Mouse (Mus musculus): ENCODE measurements at regions not wholly inside any gene's neighbourhood (a gene's known extent, or its start where the extent isn't known, plus 50 kb on each side); places are given as distances from the start of the nearest gene placed in this dataset.

DNA sequence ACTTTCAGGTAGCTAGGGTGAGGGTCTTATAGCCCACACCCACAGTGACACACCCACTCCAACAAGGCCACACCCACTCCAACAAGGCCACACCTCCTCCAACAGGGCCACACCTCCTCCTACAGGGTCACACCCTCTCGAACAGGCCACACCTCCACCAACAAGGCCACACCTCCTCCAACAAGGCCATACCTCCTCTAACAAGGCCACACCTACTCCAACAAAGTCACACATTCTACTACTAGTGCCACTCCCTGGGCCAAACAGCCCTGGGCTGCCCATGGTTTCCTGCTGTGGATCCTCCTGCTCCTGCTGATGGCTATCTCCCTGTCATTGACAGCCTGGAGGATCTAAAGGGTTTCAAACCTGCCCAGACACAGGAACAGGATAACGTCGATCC, 124.9 kb downstream of the Mn1 start:
- DNase-seq (ENCODE audit: low spot score in 2 of 2) = no peak
- intact Hi-C loops (cut with DNase I) = no loop called here

DNA sequence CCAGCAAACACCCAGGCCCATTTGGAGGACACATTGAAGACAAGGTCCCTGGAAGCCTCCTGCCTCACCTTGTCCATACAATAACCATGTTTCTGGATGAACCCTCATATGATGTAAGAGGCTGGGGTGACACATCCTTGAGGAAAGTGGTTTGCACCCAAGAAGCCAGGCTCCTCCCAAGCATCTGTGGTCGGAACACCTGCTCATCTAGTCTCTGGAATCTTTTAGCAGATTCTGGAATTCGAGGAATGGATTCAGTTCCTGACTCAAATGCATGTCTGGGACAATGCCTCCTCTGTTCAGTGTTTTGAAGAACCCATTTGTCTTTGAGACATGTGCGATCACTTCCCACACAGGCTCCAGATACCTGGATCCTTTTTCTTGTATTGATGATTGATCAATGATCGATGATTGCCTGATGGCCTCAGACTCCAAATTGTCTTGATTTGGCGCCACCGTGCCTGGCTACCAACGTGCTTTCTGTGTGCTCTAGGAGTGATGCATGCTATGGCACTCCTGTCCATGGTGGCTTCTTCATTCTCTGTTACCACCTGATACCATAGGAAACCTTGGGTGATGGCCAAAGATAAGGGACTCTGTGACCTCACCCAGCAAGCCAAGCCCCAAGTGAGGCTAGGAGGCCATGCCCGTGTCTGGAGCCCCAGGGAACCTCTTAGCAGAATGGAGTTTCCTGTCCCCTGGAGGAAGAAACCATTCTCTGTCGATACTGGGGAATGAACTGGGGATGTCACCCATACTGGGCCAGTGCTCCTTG, 126.7 kb downstream of the Mn1 start:
- DNase-seq (ENCODE audit: low spot score in 2 of 2) = no peak
- intact Hi-C loops (cut with DNase I) = no loop called here

DNA sequence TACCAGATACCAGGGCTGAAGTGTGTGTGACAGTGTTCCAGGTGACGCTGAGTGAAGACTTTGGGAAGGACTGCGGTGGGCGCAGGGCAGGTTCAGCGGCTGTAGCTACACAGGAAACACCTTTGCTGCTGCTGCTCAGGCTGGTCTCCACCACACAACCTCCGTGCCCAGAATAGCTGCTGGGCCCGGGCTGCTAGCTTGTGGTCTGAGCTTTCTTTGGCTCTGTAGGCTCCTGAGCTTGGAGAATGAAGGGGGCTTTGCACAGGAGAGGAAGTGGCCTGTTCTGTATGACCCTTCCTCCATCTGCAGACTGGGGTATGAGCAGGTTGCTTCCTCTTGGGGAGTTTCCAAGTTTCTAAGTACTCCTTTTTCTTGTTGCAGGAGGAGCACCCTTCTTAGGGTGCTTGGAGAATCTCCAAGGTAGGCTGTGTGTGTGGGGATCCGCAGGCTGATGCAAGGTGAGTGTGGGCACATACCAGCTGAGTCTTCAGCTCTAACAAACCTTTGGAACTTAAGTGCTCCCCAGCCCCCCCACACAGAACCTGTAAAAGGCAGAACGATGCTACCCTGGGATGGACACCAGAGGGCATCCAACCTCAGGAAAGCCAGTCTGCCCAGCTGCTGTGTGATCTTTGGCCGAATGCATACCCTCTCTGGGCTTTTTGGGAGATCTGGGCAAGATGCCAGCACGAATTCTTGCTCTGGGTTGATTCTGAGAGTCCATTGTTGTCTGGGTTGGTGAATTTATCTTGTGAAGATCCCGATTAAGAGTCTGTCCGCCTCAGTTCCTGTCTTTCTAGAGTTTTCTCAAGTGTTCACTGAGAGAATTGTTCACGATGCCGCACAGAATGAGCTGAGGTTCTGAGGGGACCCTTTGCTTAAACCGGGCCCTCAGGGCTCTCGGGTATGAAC, 136.6 kb downstream of the Mn1 start:
- DNase-seq (ENCODE audit: low spot score in 2 of 2) = no peak
- intact Hi-C loops (cut with DNase I) = no loop called here

GRCm38 (mm10) chr5:111554551-111555311, 137.6 kb downstream of the Mn1 start:
- DNase-seq (ENCODE audit: low spot score in 2 of 2) = no peak
- intact Hi-C loops (cut with DNase I) = no loop called here

DNA sequence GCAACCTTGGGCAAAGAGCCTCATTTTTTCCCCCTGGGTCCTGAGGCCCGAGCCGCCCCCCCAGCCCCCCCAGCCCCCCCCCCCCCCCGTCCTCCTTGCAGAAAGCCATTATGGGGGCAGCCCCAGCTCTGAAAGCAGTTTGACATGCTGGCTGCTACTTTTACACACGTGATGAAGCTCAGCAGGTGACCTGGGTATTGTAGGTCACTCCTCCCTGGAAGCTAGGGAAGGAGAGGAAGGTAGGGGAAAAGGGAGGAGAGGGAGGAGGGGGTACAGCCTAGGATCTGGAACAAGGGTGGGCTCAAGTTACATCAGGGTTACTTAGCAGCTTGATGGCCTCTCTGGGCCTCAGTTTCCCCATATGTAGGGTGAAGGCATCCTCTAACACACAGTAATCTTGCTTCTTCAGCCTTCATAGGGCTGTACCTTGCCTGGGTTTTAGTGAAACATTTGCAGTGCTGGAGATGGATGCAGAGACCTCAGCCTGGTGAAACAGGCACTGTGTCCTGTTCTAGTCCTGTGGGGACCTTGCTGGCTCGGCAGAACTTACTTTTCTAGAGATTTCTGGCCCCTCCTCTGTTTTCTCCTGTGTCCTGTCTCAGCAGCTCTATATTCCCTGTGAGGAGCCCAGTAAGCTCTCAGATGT, 138.3 kb downstream of the Mn1 start:
- DNase-seq (ENCODE audit: low spot score in 2 of 2) = no peak
- intact Hi-C loops (cut with DNase I) = no loop called here

DNA sequence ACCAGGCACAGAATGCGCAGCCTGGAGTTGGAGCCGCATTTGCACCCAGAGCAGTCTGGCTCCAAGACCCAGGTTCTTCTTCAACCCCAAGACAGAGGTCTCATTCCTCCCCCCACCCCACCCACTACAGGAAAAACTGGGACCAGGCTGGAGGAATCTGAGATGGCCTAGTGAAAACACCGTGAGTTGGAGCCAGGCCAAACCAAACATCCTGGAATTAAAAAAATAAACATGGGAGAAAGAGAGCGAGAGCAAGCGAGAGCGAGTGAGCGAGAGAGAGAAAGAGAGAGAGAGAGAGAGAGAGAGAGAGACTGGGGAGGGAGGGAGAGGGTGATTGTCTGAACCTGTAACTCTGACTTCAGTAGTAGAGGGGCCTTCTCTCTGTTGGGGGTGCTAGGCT, 138.8 kb downstream of the Mn1 start:
- intact Hi-C loops (cut with DNase I) = no loop called here
- DNase-seq (ENCODE audit: low spot score in 2 of 2) = no peak

DNA sequence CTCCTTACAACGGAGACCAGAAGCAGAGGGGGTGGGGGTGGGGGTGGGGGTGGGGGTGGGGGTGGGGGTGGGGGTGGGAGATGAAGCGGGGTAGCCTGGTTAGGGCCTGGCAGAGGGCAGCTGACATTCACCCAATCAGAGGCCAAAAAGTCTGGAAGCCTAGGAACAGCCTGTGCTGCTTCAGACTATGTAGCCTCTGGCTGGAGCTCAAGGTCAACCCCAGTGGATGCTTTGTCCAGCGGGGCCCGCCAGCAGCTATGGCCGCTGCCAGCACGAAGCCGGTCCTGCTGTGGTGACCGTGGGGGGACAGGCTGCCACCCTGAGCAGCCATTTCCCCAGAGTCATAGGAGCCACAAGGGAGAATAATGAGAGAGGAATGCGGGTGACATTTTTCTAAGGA, 143.3 kb downstream of the Mn1 start:
- intact Hi-C loops (cut with DNase I) = no loop called here
- no peak for DNase-seq (ENCODE audit: low spot score in 2 of 2)

DNA sequence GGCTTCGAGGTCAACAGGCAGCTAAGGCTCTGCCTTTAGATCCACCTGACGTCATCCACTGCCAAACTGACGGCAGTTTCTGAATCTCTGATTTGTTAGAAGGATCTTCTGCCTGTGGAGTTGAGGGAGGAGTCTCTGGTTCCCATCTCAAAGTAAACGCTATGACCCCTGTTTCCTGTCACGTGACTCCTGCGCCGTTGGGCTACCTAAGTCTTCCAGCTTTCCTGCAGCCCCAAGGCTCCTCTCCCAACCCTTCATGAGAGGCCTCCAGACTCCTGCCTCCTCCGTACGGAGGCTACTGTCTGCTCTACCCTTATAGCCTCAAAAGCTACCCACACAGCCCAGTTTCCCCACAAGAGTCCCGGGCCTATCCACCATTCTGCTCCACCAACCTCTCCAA, 144.1 kb downstream of the Mn1 start:
- no peak for DNase-seq (ENCODE audit: low spot score in 2 of 2)
- intact Hi-C loops (cut with DNase I) = no loop called here

GRCm38 (mm10) chr5:111570826-111571225, 153.7 kb downstream of the Mn1 start:
- DNase-seq (ENCODE audit: low spot score in 2 of 2) = no peak
- intact Hi-C loops (cut with DNase I) = no loop called here

DNA sequence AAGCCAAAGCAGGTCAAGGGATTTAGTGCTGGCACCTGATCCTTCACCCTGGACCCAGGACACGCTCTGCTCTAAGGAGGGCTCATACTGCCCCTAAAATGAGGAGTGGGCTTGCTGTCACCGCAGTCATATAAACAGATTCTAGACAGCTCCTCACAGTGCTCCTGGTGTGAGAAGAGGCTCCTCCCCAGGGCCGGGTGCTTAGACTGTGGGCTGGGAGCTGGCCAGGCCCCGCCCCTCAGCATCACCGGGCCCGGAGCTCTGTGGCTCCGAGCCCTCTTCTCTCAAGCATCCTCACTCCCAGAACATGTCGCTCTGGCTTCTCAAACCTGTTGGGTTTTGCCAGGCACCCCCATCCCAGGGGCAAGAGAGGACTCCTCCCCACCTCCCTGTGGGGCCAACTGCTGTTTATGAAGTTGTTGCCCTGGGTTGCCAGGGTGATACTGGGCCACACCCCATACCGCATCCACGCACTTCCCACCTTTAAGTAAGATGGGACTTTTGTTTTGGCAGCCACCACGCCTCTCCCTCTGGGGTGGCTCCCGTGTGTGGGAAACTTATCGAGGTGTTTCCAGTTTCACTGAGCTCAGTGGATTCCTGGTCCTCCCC, 156.2 kb downstream of the Mn1 start:
- intact Hi-C loops (cut with DNase I) = no loop called here
- no peak for DNase-seq (ENCODE audit: low spot score in 2 of 2)

DNA sequence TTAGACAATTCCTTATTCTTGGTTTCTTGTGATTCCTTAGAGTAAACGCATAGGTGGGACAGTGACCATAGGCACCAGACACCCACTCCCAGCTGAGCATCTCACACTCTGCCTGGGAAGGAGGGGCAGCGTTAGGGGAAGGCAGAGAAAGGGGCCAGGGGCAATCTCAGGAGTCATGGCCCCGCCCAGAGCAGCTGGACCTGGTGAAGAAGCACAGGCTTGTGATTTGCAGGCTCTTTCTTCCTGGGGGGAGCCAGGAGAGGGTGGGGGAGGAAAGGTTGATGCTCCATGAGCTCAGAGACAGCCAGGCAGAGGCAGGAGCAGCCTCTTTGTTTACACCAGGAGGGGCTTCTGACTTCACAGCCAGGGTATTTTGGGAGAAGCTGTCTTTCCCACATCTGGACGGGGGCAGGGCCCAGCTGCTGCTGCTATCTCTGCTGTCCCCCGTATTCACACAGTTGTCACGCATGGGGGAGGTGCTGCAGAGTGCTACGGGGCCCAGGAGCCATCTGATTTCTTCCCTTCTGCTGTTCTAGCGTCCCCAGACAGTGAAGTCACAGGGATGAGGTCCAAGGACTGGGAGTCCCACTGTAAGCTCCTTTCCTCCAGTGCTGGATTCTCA, 157.2 kb downstream of the Mn1 start:
- intact Hi-C loops (cut with DNase I) = no loop called here

DNA sequence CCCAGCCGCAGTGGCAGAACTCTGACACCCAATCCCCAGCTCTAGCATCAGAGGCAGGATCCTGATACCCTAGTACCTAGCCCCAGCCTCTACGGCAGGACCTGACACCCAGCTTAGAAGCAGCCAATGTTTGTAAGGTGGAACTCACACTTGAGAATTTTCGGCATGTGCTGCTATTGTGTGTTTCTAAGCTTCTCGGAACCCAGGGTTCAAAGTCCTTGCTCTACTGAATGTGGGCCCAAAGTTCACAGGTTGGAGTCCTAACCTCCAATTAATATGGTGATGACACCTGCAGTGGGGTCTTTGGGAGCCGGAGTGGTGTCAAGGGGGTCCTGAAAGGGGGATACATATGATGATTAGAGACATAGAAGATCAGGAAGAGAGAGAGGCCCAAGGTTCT, 158.2 kb downstream of the Mn1 start:
- intact Hi-C loops (cut with DNase I) = no loop called here
- DNase-seq (ENCODE audit: low spot score in 2 of 2) = no peak

More for the DNA sequence above, 157.2 kb downstream of the Mn1 start:
- no peak for DNase-seq (ENCODE audit: low spot score in 2 of 2)

DNA sequence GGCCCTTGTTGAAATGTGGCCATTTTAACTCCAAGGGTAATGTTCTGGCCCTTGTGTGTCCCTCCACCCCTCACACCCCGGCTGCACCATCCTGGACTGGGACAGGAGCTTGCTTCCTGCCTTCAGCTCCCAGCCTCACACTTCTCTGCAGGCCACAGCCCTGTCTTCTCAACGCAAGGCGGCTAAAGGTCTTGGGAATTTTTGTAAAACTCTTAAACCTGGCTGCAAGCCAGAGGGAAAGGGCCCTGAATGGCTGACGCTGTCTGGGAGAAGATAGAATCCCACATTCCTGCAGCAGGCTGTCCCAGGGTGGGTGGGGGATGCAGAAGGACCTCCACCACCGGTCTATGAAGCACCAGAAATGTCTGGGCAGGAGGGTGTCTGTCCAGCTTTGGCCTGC, 156.3 kb upstream of the Gm26897 start:
- DNase-seq (ENCODE audit: low spot score in 2 of 2) = no peak
- intact Hi-C loops (cut with DNase I) = no loop called here

DNA sequence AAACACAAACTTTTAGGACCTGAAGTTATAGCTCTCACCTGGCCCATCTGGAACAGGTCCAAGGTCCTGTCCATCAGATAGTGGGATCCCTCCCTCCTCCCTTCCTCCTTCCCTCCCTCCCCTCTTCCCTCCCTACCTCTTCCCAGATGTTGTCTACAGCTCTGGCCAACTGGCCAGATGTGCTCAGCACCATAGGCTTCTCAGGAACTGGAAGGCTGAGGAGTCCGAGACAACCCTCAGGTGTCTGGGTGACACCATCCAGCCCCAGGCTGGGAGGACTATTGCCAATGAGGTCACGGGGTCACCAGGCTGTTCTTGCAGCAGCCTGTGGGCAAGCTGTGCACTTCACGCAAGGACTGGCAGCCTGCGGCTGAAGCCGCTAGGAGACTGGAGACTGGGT, 155.6 kb upstream of the Gm26897 start:
- intact Hi-C loops (cut with DNase I) = no loop called here
- DNase-seq (ENCODE audit: low spot score in 2 of 2) = no peak

- no peak for DNase-seq (ENCODE audit: low spot score in 2 of 2)
- intact Hi-C loops (cut with DNase I) = no loop called here
Measured at GRCm38 (mm10) chr5:111578977-111579727, 154.6 kb upstream of the Gm26897 start.

GRCm38 (mm10) chr5:111580870-111581771, 152.6 kb upstream of the Gm26897 start:
- peak; percentile 69 to 73 for DNase-seq (ENCODE audit: low spot score in 2 of 2)
- intact Hi-C loops (cut with DNase I) = loop anchor here (5.0 kb wide), 2 partner anchors 86 to 154 kb away; no protein-coding TSS in a partner anchor

DNA sequence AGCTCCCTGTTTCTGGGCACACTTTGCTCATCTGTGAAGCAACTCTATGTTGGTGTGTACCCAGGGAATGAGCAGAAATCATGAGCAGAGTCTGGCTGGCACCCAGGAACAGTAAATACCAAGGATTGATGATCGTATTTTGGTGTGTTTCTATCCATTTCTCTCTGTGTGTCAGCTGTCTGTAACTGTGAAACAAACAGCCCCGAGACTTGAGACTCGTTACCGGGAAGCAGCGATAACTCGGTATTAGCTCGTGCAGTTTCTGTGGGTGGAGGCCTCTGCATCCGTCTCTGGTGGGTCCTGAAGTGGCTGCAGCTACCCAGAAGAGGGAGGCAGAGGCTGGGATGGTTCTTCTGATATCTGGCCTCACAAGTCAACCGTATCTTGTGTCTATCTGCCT, 151.7 kb upstream of the Gm26897 start:
- intact Hi-C loops (cut with DNase I) = loop anchor here (5.0 kb wide), 2 partner anchors 85 to 155 kb away; no protein-coding TSS in a partner anchor
- DNase-seq (ENCODE audit: low spot score in 2 of 2) = peak; percentile 41 to 42

Measured in left cerebral cortex, postnatal 36 days (tissue).